Mouse (Mus musculus): ENCODE data around the gene Ear14.
"Not testable (repeated sequence)": the region's sequence is repeated elsewhere in the genome, so short reads cannot be mapped to it uniquely, and the experiment has no call there.

Ear14 gene

DNA sequence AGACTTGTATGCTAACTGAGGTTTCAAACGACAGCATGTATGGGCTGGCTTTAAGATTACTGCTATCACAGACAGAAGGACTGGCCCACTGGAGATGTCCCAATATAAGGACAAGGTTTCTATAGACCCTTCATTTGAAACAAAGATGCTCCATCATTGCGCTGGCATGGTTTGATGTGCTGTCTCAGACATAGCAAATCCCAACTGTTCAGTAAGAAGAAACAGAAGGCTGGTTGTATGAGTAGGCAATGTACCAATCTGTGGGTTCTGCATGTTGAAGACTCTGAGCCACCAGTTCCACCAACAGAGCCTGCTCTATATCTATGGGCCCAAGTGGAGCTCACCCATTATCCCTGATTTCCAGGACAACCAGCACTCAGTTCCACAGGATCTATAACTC lies at the start of gene Ear14:
Ear14 (plus strand) TSS at position 277 of the 400 bp plus-strand sequence.
- DNase-seq (ENCODE audit: low spot score) = no peak

DNA sequence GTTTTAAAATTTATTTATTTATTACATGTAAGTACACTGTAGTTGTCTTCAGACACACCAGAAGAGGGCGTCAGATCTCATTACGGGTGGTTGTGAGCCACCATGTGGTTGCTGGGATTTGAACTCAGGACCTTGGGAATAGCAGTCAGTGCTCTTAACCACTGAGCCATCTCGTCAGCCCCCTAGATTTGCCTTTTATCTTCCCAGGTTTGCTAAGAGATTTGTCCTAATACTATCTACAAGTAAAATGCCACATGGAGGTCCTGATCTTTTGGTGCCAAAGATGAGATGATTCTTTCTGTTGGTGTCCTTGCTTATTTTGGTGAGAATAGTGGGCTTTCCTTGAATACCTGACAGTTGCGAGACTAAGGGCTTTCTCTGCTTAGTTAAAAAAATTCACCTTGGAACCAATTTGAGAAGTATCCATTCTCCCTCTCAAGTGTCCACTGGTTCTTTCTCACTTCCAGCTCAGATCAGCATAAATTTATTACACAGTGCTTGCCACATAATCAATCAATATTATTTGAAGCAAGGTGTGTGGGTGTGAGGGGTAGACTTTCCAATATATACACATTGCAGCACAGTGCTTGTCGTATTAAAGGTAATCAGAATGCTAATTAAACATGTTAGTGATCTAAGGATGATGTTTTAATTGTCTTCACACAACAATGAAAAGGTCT lies 47.0 kb upstream of the Ear14 start:
- DNase-seq (ENCODE audit: low spot score) = no peak

DNA sequence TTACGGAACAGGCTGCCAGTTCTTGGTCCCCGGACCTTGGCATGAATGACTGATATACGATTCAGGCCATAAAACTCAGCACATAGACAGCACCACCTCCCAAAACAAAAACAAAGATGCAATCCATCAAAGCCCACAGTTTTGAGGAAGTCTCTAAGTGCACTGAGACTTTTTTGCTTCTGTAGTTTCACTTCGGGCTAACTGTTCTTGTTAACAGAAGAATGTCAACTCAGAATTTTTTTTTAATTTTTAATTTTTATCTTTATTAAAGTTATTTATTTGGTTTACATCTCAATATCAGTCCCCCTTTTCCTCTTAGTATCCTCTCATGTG lies 46.5 kb upstream of the Ear14 start:
- DNase-seq (ENCODE audit: low spot score) = no peak

DNA sequence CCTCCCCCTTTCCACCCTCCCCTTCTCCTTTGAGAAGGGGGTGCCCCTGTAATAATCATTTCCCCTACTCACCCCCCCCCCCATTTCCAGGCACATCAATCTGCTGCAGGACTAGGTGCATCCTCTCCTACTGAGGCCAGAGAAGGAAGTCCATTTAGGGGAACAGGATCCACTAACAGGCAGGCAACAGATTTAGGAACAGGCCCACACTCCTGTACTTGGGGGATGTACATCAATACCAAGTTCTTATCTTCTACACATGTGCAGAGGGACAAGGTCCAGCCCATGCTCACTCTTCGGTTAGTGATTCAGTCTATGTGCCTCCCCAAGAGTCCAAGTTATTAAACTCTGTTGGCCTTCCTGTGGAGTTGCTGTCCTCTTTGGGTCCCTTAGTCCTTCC lies 46.1 kb upstream of the Ear14 start:
- DNase-seq (ENCODE audit: low spot score) = no peak

DNA sequence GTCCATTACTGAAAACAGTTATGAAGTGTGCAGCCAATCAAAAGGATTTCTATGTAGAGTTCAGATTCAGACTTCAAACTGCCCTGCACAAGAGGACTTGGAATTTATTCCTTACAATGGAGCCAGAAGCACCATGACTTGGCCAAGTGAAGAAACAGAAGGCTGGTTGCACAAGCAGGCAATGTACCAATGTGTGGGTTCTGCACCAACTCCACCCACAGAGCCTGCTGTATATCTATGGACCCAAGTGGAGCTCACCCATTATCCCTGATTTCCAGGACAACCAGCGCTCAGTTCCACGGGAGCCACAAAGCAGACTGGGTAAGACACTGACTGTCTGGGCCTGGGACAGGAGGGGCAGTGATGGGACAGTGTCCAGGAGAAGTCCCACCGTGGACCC lies 41.2 kb upstream of the Ear14 start, which contains the start of gene Rnase2b:
Rnase2b (plus strand) TSS at position 285 of the 400 bp plus-strand sequence.
- DNase-seq (ENCODE audit: low spot score) = not testable (repeated sequence)

DNA sequence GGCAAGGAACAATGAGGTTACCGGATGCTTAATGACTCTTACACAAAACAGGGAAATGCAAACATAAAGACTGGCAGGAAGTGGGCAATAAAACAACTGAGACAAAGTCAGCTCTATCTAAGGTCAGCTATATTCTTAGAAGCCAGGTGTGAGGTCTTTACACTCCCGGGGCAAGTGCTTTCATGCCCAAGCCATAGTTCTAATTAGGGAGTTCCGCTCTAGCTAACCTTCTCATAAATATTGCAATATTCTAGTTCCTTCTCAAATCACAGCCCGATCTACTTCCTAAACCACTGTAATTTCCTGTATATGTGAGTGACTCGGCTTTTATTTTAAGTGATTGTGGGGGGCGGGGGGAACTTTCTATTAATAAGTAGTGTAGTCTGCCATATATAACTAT lies 39.9 kb upstream of the Ear14 start:
- DNase-seq (ENCODE audit: low spot score) = not testable (repeated sequence)

DNA sequence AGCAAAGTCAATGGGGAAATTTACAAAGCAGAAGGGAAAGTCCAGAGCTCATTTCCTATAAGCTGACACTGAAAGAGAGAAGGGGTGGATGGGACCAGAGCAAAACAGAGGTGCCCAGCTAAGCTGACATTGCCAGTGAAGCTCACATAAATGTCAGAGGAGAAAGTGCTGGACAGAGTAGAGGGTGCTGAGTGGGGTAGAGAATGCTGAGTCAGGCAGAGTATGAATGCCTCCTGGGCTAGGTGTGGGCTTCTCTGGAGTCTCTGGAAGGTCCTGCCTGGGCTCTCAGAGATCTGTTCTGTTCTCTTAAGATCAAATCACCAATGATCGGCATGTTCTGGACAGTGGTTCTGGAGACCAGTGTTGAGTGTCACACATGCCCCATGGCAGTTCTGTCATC lies 37.8 kb upstream of the Ear14 start:
- no peak for DNase-seq (ENCODE audit: low spot score)

DNA sequence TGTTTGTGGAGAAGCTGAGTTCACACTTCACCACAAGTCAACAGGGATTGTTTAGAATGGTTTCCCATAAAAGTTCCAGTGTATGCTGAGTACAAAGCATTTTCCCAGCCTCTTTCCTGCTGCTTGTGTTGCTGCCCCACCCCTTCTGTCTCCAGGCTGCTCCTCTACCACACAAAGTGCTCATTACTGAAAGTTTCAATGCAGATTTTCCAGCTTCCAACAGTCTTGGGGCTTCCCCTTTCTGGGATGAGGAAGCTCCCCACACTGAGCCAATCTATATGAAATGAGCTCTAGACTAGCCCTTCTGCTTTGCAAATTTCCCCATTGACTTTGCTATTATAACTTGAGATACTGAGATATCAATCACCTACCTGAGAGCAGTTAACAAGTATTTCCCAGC lies 37.1 kb upstream of the Ear14 start:
- DNase-seq (ENCODE audit: low spot score) = no peak

DNA sequence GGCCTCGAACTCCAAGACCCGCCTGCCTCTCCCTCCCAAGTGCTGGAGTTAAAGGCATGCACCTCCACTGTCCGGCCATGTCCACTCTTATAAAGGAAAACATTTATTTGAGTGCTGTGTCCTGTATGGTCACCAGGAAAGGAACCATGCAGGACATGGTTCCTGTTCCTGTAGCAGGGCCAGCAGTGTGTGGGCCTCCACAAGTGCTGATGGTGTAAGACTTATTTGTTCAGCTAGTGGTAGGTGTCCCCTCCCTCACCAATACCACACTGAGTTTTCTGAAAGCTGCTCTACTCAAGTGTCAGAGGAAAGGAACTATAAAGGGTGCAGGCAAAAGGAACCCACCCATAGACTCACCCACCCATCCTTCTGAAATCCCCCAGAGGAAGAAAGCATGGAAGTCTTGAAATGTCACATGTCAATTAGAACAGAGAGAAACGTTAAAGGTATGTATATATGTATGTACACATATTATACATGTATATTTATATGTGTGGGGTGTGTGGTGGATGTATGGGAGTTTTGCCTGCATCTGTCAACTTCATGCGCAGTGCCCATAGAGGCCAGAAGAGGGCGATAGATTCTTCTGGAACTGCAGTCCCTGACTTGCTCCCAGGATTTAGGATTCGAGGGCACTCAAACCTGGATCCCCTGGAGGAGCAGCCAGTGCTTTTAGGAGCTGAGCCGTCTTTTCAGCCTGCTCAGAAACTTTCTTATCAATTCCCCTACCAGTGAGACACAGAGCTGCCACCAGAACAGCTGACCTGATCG lies 30.9 kb upstream of the Ear14 start:
- DNase-seq (ENCODE audit: low spot score) = peak; percentile 58

DNA sequence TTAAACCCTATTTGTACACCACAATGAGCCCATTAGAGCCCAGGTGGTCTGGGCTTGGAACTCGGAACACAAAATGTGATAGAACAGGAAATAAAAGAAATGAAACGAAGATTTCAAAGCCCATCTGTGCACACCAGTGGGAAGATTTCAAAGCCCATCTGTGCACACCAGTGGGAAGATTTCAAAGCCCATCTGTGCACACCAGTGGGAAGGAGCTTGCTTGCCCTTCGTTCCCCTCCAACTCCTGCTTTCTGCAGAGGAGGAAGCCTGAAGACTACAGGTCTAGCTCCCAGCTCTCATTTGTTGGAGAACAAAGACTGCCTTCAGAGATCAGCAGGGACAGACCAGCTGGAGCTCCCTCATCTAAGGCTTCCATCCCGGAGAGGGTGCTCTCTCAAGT lies 30.2 kb upstream of the Ear14 start:
- not testable (repeated sequence) for DNase-seq (ENCODE audit: low spot score)

DNA sequence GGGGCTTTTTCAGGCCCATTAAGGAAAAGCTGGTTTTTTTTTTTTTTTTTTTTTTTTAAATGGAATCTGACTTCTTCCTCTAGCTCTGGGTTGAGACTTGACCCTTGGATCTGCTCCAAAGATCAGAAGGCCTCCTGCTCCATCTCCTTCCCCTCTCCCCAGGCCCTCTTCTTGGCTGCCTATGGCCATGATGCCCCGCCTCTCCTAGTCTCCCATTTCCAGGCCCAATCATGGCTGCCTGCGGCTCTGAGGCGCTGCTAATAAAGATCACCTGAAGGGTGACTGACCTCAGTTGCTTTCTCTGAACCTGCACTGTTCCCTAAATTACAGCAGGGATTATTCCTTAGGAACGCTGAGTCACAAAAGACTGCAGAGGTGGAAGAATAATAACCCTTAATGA lies 29.3 kb upstream of the Ear14 start:
- DNase-seq (ENCODE audit: low spot score) = no peak

DNA sequence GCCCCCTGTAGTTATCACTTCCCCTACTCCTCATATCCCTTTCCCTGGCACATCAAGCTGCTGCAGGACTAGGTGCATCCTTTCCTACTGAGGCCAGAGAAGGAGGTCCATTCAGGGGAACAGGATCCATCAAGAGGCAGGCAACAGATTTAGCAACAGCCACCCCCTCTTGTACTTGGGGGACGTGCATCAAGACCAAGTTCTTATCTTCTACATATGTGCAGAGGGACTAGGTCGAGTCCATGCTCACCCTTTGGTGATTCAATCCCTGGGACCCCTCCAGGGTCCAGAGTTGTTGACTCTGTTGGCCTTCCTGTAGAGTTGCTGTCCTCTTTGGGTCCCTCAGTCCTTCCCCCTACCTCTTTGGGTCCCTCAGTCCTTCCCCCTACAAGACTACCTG lies 22.1 kb upstream of the Ear14 start:
- DNase-seq (ENCODE audit: low spot score) = not testable (repeated sequence)

DNA sequence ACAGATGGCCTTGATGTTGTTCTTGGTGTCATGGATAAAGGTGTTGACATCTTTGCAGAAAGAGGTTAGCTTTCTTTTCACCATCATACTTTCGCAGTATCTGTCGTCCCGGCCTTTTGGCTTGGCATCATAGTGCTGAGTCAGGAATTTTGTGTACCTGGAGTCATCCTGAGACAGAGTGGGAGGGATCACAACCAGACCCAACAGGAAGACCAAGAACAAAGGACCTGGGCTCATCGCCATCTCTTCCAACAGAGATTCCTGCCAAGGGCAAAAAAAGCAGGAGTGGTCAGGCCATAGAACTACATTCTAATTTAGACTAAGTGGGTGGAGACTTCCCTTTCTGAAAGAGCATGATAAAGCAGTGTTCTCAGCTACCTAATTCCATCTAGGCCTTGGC lies 7.5 kb upstream of the Ear14 start:
- no peak for DNase-seq (ENCODE audit: low spot score)

DNA sequence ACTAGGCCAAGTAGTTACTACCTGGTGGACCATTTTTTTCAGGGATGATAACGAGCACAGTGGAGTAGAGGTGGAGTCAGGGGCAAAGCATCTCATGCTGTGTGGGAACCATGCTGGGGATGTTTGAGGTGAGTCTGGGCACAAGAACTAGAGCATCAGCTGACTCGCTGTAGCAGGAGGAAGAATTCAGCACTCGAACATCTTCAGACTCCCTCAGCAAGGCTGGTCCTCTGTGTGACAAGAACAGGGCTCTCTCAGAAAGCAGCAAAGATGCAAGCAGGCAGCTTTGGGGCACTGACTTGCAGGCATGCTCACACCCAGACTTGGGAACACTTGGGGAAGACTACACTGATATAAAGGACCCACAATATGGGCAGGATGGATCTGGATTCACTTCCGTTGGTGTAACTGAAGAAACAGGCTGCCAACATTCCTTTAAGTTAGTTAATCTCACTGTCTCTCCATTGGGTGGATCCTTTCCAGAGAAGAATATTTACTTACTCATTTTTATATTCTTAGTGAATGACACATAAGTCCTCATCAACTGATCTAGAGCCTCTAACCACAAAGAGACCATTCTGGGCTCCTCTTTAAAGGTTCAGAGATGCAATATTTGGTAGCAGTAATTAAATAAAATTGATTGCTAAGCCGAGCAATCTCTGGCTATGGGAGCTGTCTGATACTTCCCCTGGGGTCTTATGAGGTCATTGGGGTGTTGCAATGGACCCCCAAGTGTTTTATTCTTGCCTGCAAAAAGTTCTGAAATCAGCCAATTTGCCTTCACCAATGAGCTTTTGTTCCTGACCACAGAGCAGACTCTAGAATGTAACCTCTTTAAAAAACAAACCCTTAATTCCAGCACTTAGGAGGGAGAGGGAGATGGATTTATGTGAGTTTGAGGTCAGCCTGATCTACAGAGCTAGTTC lies 3.8 kb upstream of the Ear14 start, which contains the start of gene Ang2:
Ang2 (minus strand) TSS at position 51 of the 926 bp plus-strand sequence.
- DNase-seq (ENCODE audit: low spot score) = no peak

DNA sequence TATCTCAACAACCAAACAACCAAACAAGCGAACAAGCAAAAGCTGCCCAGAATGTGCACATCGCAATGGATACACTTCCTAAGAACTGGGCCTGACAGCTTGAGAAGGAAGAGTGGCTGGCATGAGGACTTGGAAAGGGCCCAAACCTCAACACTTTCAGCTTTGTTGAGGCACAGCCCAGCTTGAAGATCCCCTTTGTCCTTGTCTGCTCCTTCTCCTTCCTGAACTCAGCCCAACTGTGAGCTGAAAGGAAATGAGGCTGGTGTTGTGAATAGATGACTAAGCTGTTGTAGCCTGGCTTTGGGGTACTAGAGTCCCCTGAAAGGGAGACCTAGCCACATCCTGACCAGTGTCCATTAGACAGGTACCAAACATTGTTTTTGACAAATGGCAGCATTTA lies 3.1 kb upstream of the Ear14 start:
- DNase-seq (ENCODE audit: low spot score) = no peak

DNA sequence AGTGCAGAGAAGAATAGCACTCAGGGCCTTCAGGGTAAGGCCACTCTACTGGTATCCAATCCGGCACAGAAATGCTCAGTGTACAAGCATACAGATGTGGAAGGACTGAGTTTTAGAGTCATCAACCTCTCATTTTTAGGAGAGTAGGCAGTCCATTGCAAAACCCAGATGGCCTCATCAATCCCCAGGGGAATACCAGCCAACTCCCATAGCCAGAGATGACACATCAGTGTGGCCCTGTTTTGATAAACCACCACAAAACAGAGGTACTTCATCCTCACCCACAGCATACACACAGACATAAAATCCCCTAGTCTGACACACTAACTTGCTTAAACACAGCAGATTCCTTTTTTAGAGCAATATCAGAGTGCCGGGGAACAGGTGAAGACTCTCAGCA lies 2.7 kb upstream of the Ear14 start:
- no peak for DNase-seq (ENCODE audit: low spot score)

DNA sequence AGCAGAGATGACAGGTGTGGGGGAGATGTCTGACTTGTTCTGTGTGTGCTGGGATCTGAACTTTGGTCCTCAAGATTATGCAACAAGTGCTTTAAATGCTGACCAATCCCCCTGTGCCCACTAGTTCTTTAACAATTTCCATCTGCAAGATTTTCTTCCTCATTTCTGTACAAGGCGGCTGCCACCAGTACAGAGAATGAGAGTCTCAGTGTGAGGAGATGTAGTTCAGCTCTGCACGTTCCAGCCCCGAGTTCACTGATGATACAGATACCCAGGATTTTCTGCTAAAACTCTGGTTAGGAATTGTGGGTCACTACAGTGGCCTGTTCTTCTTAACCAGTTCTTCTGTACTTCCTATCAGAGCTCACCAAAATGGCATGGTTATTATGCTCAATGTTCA lies 16.9 kb downstream of the Ear14 start:
- not testable (repeated sequence) for DNase-seq (ENCODE audit: low spot score)

DNA sequence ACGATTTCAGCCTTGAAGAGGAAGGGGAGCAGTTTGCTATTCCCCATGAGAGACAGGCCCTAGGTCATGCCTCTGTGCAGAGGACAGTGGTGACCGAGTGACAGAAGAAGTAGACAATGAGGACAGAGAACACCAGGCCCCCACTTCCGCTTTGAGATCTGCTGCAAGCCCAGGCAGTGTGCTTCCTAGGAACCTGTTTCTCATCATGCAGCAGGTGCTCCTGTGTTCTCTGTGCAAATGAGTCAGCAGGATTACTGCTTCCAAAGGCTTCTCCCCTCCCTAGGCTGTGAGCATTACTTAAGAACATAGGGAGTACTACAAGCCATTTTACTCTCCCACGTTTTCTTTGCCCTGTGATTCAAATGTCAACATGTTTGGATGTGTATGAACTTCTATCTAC lies 26.5 kb downstream of the Ear14 start:
- not testable (repeated sequence) for DNase-seq (ENCODE audit: low spot score)

DNA sequence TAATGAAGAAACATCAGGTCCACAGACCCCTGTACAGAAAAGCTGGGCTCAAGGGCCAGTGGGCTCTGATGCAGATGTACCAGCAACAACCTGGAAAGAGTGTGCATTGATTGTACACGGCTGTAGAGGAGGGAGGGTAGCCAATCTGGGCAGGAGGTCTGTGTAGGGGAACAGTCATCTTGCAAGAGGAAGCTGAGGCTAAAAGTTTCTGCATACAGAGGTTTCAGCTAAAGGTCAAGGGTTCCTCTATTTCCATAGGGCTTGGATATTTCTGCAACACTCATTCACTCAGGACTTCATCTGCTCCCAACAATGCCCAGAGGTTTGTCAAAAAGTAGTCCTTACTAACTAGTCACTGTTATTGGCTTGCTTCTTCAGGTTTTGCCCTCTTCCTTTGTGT lies 34.3 kb downstream of the Ear14 start:
- DNase-seq (ENCODE audit: low spot score) = not testable (repeated sequence)

DNA sequence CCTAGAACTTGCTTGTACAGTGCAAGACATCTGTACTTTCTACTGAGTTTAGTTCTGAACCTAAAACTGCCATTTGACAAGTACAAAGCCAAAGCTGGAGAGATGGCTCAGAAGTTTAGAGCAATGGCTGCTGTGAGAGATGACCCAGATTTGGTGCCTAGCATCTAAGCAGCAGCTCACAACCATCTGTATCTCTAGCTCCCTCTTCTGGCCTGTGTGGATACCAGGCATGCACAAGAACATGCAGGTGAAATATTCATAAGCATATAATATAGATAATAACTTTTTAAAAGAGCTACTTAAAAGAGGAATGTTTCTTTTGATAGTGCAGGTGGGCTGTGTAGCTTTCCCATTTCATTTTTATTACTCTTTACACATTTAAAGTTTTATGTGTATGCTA lies 37.7 kb downstream of the Ear14 start:
- DNase-seq (ENCODE audit: low spot score) = no peak

DNA sequence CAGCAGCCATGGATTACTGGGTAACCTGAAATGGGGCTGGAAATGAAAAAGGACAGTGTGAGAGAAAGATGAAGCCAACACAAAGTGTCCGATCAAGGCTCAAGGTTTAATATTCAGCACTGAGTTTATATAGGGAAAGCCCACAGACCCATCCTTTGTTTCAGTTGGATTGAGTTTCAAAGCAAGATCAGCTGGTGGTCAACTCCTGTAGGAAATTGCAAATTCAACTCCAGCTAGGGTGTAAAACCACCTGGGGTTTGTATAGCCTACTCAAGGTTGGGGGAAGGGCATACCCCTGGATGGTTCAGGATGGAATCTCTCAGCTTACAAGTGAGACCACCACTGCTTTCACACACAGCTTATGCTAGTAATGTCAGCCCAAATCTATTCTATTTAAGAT lies 44.5 kb downstream of the Ear14 start:
- no peak for DNase-seq (ENCODE audit: low spot score)

DNA sequence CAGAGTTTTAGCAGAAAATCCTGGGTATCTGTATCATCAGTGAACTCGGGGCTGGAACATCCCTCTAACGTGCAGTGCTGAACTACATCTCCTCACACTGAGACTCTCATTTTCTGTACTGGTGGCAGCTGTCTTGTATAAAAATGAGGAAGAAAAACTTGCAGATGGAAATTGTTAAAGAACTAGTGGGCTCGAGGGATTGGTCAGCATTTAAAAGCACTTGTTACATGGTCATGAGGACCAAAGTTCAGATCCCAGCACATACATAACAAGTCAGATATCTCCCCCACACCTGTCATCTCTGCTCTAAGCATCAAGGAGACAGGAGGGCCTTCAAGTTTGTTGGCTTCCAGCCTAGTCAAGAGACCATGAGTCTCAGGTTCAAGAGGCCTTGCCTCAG lies 47.2 kb downstream of the Ear14 start:
- no peak for DNase-seq (ENCODE audit: low spot score)

DNA sequence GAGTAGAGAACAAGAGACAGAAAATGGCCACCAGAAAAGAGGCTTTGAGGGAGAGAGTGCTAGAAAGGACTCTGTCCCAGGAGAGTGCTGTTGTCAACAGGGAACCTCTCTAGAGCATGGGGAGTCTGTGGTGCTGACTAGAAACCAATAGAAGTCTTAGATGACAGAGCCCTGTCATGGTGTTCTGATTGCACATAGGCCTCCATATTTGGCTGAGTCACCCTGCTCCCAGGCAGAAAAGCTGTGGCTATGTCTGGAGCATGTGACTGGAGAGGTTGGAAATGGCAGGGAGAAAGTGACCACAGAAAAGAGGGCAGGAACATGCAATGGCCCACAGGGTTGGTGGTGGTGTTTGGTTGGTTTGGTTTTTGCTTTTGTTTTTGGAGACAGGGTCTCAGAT lies 49.0 kb downstream of the Ear14 start:
- not testable (repeated sequence) for DNase-seq (ENCODE audit: low spot score)

Data from testis, postnatal 10 days (tissue).